Mouse (Mus musculus) kidney, adult 2 months (tissue): ENCODE data around the gene Tceal9.

Experiments
- CTCF ChIP-seq: fragments of 200-500 bp; conservative IDR thresholded peaks from 2 replicates; pipeline ENCODE4 v1.5.1; 2011; ENCODE audit warnings: low read depth, mild to moderate bottlenecking, control low read depth, low read length, moderate library complexity, mixed read lengths; ENCODE audit not compliant: insufficient read depth, insufficient read length
- POLR2A ChIP-seq: fragments of 200-500 bp; IDR thresholded peaks from one replicate; pipeline ENCODE4 v1.6.1; 2011; ENCODE audit warnings: low read depth, low read length, control low read depth

- no peak for TF ChIP-seq CTCF
- peak; percentile 15 for TF ChIP-seq POLR2A
Measured at GRCm38 (mm10) chrX:136244574-136245229, at the start of gene Tceal9.
